Mouse (Mus musculus): ENCODE data around the gene Sox6.

DNA sequence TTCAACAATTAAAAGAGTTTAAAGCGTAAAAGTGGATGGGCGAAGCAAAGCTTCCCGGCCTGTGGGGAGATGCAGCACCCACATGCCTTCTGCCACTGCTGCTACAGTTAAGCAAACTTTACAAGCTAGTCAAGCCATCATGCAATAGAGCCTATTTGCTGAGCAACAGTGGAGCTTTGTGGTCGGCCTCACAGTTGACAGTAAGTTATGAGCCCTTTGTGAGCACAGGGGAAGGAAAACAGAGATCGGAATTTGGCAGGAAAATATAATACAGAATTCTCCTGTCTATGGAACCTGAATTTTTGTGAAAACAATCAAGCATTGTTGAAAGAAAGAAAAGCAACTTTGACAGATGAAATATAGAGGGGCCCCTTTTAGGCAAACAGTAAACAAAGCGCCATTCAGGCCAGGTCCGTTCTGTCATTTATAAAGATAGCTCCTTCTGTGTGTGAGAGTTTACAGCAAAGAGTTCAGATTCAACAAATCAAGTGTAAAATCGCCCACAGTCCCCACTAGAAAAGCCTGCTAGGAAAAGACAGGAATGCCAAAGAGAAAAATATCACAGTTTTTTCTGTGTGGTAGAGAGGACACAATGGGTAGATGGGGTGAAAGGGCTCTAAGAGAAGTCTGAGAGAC lies 213.9 kb downstream of the Sox6 start:
- TF ChIP-seq CTCF (IDR thresholded peaks at IDR 0.05; ENCODE audit: borderline replicate concordance, insufficient read depth, low read depth, low read length) (no peak), POLR2A (IDR thresholded peaks at IDR 0.05; ENCODE audit: borderline replicate concordance, insufficient read depth, low read length) (no peak)

Measured in cerebellum, adult 2 months (tissue).